Mouse (Mus musculus) megakaryocyte-erythroid progenitor cell, adult 5-6 weeks (primary cell): ENCODE measurements around the gene Ddit4. TPM values are rescaled to one million over a fixed set of nuclear protein-coding genes. Genes with fewer than 3 reads are reported as not detected.

ENCODE experiments used
- ATAC-seq: replicated peaks from 2 replicates; pipeline ENCODE4 v1.8.0; 2016; ENCODE audit warnings: mild to moderate bottlenecking, inconsistent platforms; ENCODE audit not compliant: severe bottlenecking, poor library complexity, low FRiP score, low TSS enrichment
- total RNA-seq, 2 experiments: library from RNA; stranded (forward) in 1 of 2; stranded (reverse) in 1 of 2; fragments of 200-1000, 215-1000 nt in 1 of 2; fragments of >200 nt in 1 of 2; fragmentation: Nextera tagmentation in 1 of 2; gene quantifications; 2 replicates each; pipeline ENCODE4 v1.2.3; 2014 to 2017

The Ddit4 gene
- total RNA-seq, 2 experiments from 2014 or later: 2.0 to 3.0 TPM

DNA sequence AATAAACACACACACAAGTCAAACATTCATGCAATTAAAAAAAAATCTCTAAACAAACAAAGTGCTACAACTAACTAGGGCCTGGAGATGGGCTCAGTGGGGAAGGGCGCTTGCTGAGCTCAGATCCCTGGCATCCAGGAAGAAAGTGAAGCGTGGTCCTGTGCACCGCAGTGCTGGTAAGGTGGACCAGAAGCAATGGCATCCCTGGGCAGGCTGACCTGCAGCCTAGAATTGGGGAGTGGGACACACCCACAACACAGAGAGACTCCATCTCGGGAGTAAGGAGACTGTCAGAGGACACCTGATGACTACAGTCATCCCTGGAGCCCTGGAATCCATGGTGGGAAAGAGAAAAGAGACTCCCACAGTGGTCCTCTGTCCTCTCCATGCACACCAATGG, 21.8 kb upstream of the Ddit4 start:
- no peak for ATAC-seq

DNA sequence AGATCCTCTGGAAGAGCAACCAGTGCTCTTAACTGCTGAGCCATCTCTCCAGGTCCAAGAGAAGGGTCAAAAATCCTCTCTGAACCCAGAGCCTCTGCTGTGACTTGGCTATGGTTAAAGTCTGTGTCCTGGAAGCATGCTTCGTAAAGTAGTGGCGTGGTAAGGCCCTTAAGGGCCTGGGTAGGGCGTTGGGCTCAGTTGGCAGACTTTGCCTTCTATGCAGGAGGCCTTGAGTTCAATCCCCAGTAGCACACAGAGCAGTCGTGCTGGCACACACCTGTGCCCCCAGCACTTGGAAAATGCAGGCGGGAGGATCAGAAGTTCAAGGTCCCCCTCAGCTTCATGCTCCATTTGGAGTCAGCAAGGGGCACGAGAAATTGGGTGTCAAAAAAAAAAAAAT, 21.4 kb upstream of the Ddit4 start:
- no peak for ATAC-seq

DNA sequence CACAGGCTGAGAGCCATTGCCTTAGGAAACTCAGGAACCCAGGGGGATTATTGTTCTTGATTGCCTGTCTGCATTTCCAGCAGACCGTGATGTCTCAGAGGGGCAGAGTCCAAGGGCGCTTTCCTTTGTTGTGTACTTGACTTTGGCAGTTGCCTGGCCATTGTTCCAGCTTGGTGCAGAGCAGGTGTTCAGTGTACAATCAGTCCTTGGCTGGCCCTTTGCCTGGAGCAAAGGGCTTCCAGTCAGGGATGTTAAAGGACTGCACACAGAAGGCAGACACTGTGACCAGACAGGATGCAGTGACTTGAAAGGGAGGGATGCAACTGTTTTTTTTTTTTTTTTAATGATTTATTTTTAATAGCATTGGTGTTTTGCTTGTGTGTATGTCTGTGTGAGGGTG, 20.9 kb upstream of the Ddit4 start:
- no peak for ATAC-seq

DNA sequence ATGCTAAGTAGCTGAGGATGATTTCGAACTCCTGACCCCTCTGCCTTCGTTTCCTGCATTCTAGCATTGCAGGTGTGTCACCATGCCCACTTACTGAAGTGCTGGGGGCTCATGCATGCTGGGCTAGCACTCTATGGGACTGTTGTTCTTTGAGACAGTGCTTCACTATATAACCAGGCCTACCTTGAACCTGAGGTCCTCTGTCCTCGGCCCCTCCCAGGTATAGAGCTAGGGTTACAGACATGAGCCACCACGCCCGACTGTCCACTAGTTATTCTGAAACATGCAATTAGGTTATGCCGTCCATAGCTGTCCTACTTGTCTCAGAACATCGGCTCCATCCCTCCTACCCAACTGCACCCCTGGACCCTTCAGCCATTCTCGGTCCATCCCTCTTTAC, 20.2 kb upstream of the Ddit4 start:
- ATAC-seq: no peak

DNA sequence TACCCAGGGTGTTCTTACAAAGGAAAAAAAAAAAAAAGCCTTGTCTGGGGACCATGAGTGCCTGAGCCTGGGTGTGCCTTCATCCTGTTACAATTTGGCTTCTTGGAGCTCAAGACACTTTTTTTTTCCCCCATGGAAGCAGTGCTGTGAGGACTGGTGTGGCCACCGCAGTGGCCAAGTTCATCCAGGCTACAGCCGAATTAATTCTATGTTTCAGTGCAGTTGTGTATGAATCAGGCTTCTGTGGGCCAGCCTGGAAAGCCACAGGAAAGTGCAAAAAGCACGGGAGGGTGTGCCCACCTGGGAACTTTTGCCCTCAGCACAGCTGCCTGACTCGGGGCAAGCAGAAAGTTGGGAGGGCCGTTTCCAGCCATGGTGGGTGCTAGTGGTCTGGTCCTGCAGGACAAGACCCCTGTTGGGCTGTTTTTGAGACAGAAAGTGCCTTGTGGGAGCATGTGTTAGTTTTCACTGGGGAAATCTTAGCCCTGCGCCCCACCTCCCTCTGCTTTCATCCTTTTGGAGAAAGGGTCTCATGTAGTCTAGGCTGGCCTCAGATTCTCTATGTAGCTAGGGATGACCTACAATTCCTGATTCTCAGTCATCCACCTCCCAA, 18.9 kb upstream of the Ddit4 start:
- ATAC-seq: no peak

DNA sequence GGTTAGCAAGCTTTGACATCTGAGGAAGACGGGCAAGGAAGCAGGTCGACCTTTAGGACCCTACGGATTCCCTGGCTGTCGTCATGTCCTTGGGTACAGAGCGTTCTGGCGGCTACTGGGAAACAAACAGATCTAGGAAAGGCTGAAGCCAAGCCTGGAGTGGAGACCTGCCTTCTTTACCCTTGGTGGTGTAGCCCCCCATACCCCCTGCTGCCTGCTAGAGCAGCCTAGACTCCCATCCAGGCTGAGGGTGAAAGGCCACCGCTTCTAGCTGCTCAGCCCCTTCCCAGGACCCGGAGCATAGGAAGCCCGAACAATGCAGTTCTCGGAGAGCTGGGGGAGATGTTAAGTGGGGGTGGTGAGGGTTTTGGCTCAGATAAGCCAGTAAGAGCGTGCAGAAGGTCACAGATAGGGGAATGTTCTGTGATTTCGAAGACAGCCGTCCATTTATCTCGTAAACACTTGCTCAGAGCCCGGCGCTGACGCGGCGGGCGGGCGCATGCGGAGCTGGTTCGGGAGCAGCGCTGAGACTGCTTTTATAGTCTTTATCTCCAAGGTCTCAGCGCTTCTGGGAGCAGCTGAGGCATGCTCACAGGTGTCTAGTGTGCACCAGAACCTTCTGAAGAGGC, 18.3 kb upstream of the Ddit4 start:
- peak; percentile 88 for ATAC-seq

DNA sequence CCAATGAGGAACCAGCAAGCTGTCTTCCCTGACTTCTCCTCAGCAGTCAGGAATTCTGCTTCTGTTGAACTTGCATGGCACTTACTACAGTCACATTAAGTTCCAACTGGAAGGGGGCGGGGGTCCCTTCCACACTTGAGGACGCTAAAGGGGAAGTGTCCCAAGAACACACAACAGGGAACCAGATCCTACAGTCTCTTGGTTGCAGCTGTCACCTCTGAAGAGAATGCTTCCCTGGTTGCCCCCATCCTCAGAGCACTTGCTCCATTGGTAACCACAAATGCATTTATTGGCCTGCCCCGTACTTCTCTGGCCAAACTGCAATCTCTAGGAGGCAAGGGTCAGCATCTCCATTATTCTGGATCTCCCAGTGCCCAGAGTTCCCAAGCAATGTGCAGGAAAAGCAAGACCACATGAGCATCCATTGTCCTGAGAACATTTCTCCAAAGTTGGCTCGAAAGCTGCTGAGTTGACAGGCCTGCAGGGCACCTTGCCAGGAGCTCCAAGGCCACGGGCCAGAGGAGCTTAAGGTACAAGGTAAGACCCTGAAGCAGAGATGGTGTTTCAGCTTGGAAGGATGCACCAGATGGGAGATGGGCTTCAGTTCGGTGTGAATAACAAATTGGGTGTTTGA, 15.8 kb upstream of the Ddit4 start:
- ATAC-seq: no peak

DNA sequence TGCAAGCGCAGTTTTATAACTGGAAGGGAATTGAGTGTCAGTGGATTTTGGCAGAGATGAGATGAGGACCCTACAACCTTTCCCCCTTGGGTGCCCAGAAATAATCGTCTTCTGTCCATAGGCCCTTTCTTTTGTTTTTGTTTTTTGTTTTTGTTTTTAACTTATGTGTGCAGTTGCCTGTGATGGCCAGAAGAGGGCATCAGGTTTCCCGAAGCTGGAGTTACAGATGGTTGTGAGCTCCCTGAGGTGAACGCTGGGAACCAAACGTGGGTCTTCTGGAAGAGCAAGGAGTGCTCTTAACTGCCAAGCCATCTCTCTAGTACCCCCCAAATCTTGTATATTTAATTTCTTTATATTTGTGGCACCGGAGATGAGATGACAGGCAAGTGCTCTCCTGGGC, 15.1 kb upstream of the Ddit4 start:
- ATAC-seq: no peak

DNA sequence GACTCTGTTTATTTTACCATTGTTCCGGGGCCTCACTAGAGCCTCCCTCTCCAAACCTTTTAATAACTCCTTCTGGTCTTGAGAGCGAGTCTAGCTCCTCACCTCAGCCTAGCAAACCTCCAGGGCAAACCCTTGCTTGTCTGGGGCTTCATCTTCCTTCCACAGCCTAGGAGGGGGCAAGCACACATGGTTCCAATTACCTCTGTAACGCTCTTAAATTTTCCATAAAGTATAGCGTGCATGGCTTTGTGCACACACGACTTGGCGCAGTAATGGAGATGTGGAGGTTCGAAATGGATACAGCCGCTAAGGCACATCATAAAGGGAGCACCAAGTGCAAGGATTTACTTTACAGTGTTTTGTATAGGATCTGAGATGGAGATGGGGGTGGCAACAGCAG, 14.2 kb upstream of the Ddit4 start:
- no peak for ATAC-seq

DNA sequence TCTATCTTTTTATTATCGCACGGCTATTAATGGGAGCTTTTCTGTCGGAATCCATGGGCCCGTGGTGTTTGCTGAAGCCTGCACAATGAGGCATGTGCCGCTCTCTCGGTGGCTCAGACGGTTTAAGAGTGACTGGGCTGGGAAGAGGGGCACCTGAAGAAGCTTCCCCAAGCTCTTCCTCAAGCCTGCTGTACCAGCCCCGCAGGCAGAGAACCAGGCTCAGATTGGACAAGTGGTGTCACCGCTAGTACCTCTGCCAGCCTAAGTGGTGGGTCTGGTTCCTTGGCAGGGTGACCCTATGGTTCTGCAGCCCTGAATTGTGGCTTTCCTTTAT, 13.7 kb upstream of the Ddit4 start:
- ATAC-seq: no peak

DNA sequence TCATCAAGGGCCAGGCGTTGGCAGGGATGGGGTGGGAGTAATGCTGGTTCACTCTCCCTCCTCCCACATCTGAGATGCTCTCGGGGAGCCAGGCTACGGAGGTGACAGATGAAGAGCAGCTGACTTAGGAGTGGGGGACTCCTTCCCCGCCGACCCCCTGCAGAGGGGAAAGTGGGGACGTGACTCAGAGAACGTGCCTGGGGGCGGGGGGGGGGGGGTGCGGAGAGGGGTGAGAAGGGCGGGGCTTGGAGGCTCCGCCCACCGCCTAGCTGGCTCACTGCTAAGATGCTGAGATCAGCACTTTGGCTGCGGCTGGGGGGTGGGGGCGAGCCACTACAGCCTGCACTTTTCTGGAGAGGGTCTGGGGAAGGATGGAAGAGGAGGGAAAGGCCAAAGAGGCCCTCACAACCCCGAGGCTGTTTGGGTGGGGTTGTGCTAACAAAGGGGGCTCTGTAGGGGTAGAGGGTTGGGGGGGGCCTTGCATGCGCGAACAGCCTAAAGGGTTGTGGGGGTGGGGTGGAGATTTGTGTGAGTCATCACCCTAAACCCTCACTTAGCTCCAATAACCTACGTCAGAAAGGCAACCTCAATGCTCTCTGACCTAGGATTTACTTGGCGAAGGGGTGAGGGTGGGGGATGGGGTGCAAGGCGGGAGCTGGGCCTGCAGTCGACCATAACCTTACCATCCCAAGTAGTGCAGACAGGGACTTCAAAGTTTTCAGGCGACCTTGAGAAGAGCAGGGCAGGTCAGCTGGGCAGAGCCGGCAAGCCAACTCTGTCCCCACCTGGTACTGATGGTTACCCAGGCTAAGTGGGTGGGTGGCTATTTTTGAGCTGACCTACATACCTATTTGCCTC, 13.1 kb upstream of the Ddit4 start:
- no peak for ATAC-seq

DNA sequence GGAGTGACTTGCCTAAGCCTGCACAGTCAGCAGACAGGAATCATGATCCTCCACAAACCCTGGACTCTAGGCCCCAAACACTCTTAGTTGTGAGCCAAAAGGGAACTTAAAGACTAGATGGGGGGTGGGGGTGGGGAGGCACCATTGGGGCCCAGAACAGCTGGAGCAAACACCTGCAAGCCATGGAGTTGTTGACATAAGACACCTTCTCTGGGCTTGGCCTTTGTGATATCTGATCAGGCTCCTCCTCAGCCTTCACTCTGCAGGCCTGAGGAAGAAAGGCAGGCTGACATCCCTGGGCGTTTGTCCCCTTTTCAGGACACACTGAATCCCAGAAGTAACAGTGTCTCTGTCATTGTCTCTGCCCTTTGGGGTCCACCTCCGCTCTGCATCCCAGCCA, 12.0 kb upstream of the Ddit4 start:
- no peak for ATAC-seq

DNA sequence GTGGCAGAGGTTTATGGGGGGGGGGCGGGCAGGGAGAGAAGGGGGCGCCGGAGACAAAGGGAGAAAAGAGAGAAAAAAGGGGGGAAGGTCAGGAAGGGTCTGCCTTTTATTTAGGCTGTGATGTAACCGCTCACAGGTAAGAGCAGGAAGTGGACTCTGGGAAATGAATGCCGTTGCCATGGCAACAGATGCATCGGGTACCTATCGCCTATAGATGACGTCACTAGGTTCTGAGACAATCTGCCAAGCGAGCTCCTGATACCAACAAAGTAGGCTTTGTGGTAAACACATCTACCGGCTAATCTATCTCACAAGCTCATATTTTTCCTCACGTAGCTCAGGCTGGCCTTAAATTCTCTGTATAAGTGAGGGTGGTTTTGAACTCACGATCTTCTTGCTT, 7.9 kb upstream of the Ddit4 start:
- ATAC-seq: no peak

DNA sequence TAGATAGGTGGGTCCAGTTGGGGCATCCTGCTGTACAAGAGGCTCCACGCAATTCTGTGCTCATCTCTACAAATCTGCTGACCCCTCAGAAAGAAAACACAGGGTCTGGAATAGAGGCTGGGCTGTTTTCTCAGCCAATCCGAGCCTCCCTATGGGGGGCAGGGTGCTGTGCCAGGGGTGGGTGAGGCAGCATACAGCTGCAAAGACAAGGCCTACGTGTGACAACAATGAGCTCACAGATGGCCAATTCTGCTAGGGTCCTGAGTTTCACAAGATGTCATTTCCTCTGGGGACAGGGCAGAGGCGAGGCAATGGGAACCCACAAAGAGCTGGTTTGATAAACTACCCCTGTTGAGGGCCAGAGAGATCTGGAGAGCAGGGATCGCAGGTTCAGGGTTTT, 6.8 kb upstream of the Ddit4 start:
- ATAC-seq: no peak

DNA sequence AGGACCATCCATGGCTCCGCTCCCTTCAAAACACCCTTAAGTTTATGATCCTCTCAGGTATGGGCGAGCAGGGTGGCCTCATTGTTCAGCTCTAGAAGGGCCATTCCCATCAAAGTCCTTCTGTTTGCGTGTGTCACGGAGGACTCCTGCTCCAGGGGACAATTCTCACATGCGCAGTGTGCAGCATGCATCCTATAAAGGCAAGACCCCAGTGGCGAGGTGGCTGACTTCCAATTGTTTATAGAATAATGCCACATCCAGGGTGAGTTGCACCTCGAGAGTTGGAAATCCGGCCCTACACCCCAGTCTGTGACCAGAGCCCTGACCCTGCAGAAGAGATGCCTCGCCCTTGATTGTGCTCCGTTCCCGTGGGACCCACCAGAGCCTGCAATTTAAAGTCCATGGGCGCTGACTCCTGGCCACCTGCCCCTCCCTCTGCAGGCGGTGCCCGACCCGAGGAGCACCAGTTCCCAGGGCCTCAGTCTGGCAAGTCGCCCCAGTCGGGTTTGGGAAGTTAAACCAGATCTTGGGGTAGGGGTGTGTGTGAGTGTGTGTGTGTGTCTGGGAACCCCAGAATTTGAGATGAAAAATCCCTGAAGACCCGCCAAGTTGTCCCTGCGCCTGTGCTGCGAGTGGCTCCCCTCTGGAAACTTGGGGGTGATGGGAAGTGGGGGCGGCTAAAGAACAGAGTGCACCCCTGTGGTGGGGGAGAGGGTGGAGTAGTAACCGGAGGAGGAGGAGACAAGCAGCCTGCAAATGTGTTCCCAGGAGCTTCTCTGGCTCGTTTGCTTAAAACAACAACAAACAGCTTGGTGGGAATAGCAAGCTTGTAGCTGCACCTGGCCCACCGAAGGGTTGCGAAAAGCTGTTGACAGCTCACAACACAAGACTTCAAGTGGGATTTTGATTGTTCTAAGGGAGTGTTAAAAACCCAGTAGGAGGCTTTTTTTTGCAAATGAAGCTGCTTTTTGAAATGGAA, 5.8 kb upstream of the Ddit4 start:
- ATAC-seq: no peak

DNA sequence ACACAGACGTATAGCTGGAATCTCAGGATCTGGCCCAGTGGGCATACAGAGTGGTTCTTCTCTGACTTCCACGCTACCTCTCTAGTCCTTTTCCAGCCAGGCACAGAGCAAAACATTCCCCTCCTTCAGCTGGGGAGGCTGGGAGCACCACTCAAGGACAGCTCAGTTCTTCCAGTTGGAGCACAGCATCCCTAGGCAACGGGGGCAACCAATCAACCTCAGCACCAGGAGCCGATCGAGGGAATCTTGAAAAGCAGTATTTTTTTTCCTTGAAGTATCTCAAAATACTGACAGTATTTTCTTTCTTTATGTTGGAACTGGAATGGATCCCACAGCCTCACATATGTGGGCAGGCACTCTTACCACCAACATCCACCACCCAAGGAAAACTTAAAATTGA, 5.0 kb upstream of the Ddit4 start:
- no peak for ATAC-seq

DNA sequence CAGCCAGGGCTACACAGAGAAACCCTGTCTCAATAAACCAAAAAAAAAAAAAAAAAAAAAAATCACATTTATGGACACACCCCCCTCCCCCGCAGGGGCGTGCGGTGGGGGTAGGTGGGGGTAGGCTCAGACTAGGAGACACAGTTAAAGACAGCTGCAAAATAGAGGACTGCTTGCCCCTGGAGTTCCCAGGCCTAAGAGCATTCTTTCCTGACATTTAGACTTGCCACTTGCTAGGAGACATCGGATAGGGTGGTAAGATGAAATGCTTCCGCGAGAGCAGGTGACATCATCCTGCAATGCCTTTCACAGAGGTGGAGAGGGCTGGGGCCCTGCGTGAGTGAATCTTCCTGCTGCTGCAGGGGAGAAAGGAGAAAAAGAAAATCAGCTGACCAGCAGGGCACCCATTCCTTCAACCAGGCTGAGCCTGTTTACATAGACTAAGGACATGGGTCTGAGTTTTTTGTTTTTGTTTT, 2.0 kb upstream of the Ddit4 start:
- ATAC-seq: no peak

DNA sequence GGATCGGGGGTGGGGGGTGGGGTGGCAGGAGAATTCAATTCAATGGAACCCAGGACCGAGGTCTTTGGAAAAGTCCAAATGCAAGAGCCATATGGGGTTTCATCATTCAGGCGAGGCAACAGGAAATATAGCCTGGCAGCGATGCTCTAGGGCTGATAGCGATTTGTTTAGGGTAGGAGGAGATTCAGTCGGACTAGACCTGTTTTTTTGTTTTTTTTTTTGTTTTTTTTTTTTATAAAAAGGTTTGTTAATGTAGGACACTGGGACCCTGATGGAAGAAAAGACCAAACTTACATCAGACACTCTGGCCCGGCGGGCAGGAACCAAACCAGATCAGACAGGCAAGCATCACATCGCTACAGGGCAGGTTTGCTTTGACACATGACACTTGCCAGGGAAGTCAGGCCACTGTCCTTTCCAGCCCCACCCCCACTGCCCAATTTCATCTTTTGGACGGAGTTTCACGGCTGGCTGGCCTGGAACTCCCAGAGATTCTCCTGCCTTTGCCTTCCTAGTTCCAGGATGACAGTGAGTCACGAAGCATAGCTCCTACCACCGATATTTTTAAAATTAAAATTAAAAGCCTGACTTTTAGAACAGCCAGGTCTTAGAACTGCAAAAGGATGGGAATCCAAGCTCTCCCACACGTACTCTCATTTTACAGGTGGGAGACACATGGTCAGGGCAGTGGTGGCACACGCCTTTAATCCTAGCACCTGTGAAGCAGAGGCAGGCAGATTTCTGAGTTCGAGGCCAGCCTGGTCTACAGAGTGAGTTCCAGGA, 1.3 kb upstream of the Ddit4 start:
- ATAC-seq: no peak
